Mouse (Mus musculus): ENCODE data around the gene Mycn.

- no peak for TF ChIP-seq POLR2A (IDR thresholded peaks at IDR 0.05; ENCODE audit: low read depth, low read length)
- TF ChIP-seq CTCF (IDR thresholded peaks at IDR 0.05; ENCODE audit: extremely low read depth, insufficient read depth, insufficient read length, insufficient replicate concordance), result no peak
These were observed 47.7 kb downstream of the Mycn start for GRCm38 (mm10) chr12:12893986-12894385.
